Mouse (Mus musculus) megakaryocyte, embryonic 14.5 days (primary cell): ENCODE data around the gene Myadml2.

Experiments
- FLI1 ChIP-seq: IDR thresholded peaks from 2 replicates; pipeline ENCODE4 v1.6.1; 2012; ENCODE audit warnings: low read length, inconsistent platforms, mixed read lengths
- GATA1 ChIP-seq: IDR thresholded peaks from 3 replicates; pipeline ENCODE4 v1.6.1; 2012; ENCODE audit warnings: mixed read lengths, low read length, inconsistent platforms, borderline replicate concordance

GRCm38 (mm10) chr11:120625152-120625775 lies 22.7 kb downstream of the Myadml2 start, which contains the start of gene Sirt7:
- TF ChIP-seq GATA1, result no peak
- no peak for TF ChIP-seq FLI1
